Mouse (Mus musculus) midbrain, postnatal 0 days (tissue): ENCODE results near the gene Meis1. TPM values are rescaled to one million over a fixed set of nuclear protein-coding genes. Genes with fewer than 3 reads are reported as not detected.

Source experiments
- ATAC-seq: fragments of 200-750 bp; cut with Nextera tagmentation; 2 replicates; pipeline ENCODE4 v1.8.0; 2017; ENCODE audit warnings: moderate number of reproducible peaks, mild to moderate bottlenecking, moderate TSS enrichment, moderate library complexity; ENCODE audit not compliant: low FRiP score
- DNase-seq: peaks from one replicate; pipeline ENCODE4 v3.0.0-alpha.2; 2015; ENCODE audit warnings: low spot score
- H3K27ac ChIP-seq: fragments of 300-500 bp; sonication (generic); 2 replicates; pipeline ENCODE4 v1.5.1; 2014; ENCODE audit warnings: low read depth, mild to moderate bottlenecking, low read length, mixed read lengths
- H3K27me3 ChIP-seq: fragments of 300-500 bp; sonication (generic); 2 replicates; pipeline ENCODE4 v1.6.1; 2014; ENCODE audit warnings: low read length, control low read depth, mixed read lengths; ENCODE audit not compliant: insufficient read depth
- H3K36me3 ChIP-seq: fragments of 300-500 bp; sonication (generic); 2 replicates; pipeline ENCODE4 v1.6.1; 2014; ENCODE audit warnings: low read length, control low read depth, mixed read lengths; ENCODE audit not compliant: insufficient read depth
- H3K4me1 ChIP-seq: fragments of 300-500 bp; sonication (generic); 2 replicates; pipeline ENCODE4 v1.6.1; 2014; ENCODE audit warnings: mild to moderate bottlenecking, control low read depth, antibody characterized with exemption, low read length, mixed read lengths; ENCODE audit not compliant: insufficient read depth
- H3K4me2 ChIP-seq: fragments of 300-500 bp; sonication (generic); 2 replicates; pipeline ENCODE4 v1.6.1; 2014; ENCODE audit warnings: low read depth, mild to moderate bottlenecking, low read length, mixed read lengths; ENCODE audit not compliant: poor library complexity, severe bottlenecking
- H3K4me3 ChIP-seq: fragments of 300-500 bp; sonication (generic); 2 replicates; pipeline ENCODE4 v1.5.1; 2014; ENCODE audit warnings: low read depth, mild to moderate bottlenecking, low read length, moderate library complexity
- H3K9ac ChIP-seq: fragments of 300-500 bp; sonication (generic); replicated peaks from 2 replicates; pipeline ENCODE4 v1.6.1; 2014; ENCODE audit warnings: mild to moderate bottlenecking, low read length, moderate library complexity, mixed read lengths; ENCODE audit not compliant: poor library complexity, severe bottlenecking
- H3K9me3 ChIP-seq: fragments of 300-500 bp; sonication (generic); 2 replicates; pipeline ENCODE4 v1.6.1; 2016; ENCODE audit warnings: low read length, control low read depth
- CTCF ChIP-seq: IDR thresholded peaks from 2 replicates; pipeline ENCODE4 v1.5.1; 2016; ENCODE audit warnings: antibody characterized with exemption, mild to moderate bottlenecking
- WGBS: fragments of 180-500 bp; shearing (Covaris S2); extraction: QIAGEN DNeasy Blood & Tissue Kit; methylation state at CpG from one replicate; pipeline ENCODE4 v1.1.7; 2014; 5-methylcytosine and 5-hydroxymethylcytosine counted together
- polyA plus RNA-seq: library from polyadenylated mRNA; unstranded; fragments of >200 nt; fragmentation: Nextera tagmentation; extraction: Ambion mirVana; gene quantifications from 2 replicates; pipeline ENCODE4 v1.2.1, GENCODE M21; 2015
- total RNA-seq: library from RNA; depleted of rRNA; stranded (reverse); fragments of >200 nt; gene quantifications from 2 replicates; pipeline ENCODE4 v1.2.3, GENCODE M21; 2014

The Meis1 gene
- total and polyA plus RNA-seq, 2 experiments from 2014 or later, result 16.1 to 40.1 TPM

DNA sequence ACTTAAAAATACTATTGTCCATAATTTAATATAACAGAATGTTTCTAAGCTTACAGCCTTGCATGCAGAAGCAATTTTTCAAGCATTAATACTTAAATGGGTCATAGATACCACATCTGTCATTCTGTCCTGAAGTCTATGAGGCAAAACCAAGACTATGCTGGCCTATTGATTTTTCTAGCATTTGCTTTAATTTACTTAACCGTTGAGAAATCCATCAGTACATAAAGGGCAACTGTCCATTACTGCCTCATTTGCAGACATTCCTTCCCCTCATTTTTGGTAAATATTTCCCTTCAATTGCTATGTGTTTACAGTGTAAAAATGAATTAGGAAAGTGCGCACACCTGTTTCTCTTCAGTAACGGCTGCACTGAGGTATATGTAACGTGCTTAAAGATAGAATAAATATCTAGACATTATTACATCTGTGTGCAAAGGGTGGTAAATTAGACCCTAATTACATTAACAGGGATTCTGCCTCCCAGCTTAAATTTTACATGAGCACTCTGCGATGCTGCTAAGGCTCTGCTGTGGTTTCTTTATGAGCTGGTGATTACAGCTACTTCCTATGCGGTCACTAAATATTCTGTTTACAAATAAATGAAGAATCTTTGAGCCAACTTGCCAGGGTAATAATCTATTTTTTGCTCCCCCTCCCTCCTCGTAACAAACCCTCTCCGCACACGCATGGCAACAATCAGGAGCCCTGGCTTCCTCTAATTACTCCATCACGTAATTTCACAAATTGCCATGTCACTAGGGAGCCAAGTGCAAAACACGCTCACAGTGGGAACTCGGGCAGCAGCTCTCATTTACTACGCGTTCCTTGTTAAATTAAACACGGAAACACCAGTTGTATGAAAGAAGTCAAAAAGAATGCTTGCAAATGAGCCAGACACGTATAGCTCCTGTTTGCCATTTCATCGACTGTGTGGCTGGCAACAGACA lies 88.7 kb downstream of the Meis1 start:
- no peak for ATAC-seq
- no peaks in the 10 kb centered on the region for H3K9me3 ChIP-seq
- H3K4me2 ChIP-seq, result peak overlapping the region; percentile 28; the same call in 1 of the 2 replicates
- no peaks in the 10 kb centered on the region; the same call in 1 of the 2 replicates for H3K4me1 ChIP-seq
- no peak overlapping the region for H3K4me3 ChIP-seq
- no peak overlapping the region for H3K9ac ChIP-seq
- 68% methylated on average over 17 of the region's 17 CpGs for WGBS
- H3K27ac ChIP-seq, result no peak overlapping the region; the same call in 1 of the 2 replicates
- peak; percentile 53 for DNase-seq
- H3K27me3 ChIP-seq, result no peaks in the 10 kb centered on the region
- no peak for TF ChIP-seq CTCF
- no peaks in the 10 kb centered on the region for H3K36me3 ChIP-seq

DNA sequence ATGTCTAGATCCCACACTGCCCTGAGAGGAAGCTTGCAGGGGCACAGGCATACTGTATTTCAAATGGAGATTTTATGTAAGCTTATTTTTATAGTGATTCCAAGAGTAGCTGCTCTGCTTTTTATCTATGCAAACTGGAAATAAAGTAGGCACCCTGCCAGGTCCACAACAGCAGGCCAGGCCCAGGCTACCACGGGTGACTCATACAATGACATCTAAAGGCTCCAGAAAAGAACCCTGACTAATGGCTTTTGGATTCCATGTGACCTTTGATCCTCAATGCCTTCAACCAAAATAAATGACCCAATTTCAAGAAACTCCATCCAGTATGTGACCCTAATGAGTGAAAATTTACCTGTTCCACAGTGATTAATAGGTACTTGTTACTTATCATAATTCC lies 91.4 kb downstream of the Meis1 start:
- ATAC-seq (no peak), DNase-seq (no peak)
- Histone ChIP-seq H3K4me1 (no peaks in the 10 kb centered on the region; the same call in 1 of the 2 replicates), H3K4me2 (no peak overlapping the region), H3K9me3 (no peaks in the 10 kb centered on the region), H3K9ac (no peak overlapping the region), H3K36me3 (no peaks in the 10 kb centered on the region), H3K4me3 (no peak overlapping the region), H3K27me3 (no peaks in the 10 kb centered on the region), H3K27ac (no peak overlapping the region)
- TF ChIP-seq CTCF, result no peak
- WGBS, result 7% methylated on average over 1 of the region's 1 CpGs

DNA sequence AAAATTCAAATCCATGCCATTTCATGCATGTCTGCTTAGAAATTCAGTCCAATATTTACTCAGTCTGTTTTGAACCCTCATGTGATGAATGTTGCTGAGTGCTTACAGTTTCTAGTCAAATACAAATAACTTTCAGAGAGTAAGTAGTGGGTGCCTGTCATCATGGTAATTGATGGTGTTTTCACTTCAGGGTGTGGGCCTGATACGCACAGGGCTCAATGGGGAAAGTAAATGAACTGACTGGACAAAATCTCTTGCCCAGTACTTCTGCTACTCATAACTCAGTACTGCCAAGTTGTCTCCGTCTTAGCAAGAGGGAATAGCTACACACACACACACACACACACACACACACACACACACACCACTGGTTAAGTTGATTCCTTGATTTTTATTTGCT lies 92.0 kb downstream of the Meis1 start:
- H3K36me3 ChIP-seq, result no peaks in the 10 kb centered on the region
- DNase-seq (no peak), ATAC-seq (no peak)
- H3K9ac ChIP-seq, result no peak overlapping the region
- H3K4me2 ChIP-seq, result no peak overlapping the region
- H3K27ac ChIP-seq, result no peak overlapping the region
- no peaks in the 10 kb centered on the region; the same call in 1 of the 2 replicates for H3K4me1 ChIP-seq
- no peaks in the 10 kb centered on the region for H3K27me3 ChIP-seq
- no peak overlapping the region for H3K4me3 ChIP-seq
- TF ChIP-seq CTCF, result no peak
- WGBS, result 48% methylated on average over 2 of the region's 2 CpGs
- no peaks in the 10 kb centered on the region for H3K9me3 ChIP-seq

DNA sequence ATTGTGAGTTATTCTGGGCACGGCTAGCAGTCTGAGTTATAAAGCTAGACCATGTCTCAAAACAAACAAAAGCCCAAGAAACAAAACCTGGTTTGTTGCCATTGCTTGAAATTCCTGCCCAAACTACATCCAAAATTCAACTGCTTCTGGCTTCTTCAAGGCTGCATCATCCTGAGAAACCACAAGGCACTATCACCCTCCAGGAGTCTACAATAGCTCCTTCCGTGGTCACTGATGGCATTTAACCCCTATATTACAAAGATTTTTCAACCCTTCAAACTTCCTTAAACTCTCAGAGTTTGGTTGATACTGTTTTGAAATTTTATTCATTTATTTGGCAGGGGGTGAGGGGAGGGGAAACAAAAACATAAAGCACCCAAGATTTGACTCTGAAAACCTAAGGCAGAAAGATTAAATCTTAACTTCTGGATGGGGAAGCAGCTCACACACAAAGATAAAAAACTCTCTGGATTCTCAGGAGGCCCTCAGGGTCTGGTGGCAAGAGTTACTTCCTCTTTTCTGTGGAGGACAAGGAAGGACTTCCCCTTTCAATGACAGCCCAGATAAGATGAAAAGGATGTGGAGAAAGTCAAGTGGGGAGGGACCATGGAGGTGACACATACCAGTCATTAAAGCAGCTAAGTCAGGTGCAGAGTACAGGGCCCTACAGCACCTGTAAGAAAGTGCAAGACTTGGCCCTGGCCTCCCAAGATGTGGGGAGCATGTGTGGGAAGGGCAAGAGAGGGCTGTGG lies 94.0 kb downstream of the Meis1 start:
- H3K4me1 ChIP-seq, result no peaks in the 10 kb centered on the region
- H3K9me3 ChIP-seq, result no peaks in the 10 kb centered on the region
- no peak for ATAC-seq
- no peak for TF ChIP-seq CTCF
- H3K27ac ChIP-seq, result no peak overlapping the region
- H3K4me2 ChIP-seq, result no peak overlapping the region
- no peak overlapping the region for H3K4me3 ChIP-seq
- no peak overlapping the region for H3K9ac ChIP-seq
- no peak for DNase-seq
- H3K27me3 ChIP-seq, result no peaks in the 10 kb centered on the region
- no peaks in the 10 kb centered on the region for H3K36me3 ChIP-seq
- WGBS, result 80% methylated on average over 2 of the region's 2 CpGs

DNA sequence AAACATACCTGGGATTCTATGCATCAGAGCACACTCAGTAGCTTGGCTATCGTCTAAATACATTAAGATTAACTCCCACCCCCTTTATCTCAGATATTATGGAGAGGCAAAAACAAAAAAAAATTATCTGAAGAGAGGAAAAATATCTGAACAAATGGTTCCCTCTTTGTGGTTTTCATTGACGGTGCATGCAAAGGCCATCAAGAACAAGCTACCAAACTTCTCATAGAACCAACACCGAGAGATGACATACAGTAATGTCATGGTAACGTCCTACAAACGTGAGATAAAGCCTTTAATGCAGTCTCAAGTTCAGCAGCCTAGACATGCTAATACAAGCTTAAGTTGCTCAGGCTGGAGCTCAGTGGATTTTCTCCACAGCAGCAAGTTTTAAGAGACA lies 95.5 kb downstream of the Meis1 start:
- no peaks in the 10 kb centered on the region for H3K36me3 ChIP-seq
- no peak for TF ChIP-seq CTCF
- ATAC-seq, result no peak
- WGBS, result 82% methylated on average over 5 of the region's 5 CpGs
- H3K4me1 ChIP-seq, result 0 out of 2 replicates have a peak, but pooled peaks cover 2% of the 10 kb centered on the region
- no peak overlapping the region for H3K4me2 ChIP-seq
- H3K9me3 ChIP-seq, result no peaks in the 10 kb centered on the region
- H3K27me3 ChIP-seq, result no peaks in the 10 kb centered on the region
- no peak overlapping the region for H3K4me3 ChIP-seq
- no peak for DNase-seq
- no peak overlapping the region for H3K27ac ChIP-seq
- no peak overlapping the region for H3K9ac ChIP-seq
